Mouse (Mus musculus): ENCODE measurements around the gene Nr1h3. TPM values are rescaled to one million over a fixed set of nuclear protein-coding genes. Genes with fewer than 3 reads are reported as not detected.

Nr1h3 gene
- polyA plus RNA-seq, 2 experiments: 1.5 to 3.4 TPM

- no peaks in the 10 kb centered on the region for H3K27me3 ChIP-seq (ENCODE audit: control insufficient read depth, insufficient read depth, low read length)
- TF ChIP-seq POLR2A (IDR thresholded peaks at IDR 0.05; ENCODE audit: borderline replicate concordance, extremely low read depth, insufficient read depth, insufficient read length): no peak
- no peak overlapping the region for H3K4me2 ChIP-seq (replicated peaks; ENCODE audit: low read depth, low read length, severe bottlenecking)
- H3K4me1 ChIP-seq (ENCODE audit: control insufficient read depth, insufficient read depth, low read length): no peaks in the 10 kb centered on the region
- H3K27ac ChIP-seq (replicated peaks; ENCODE audit: low read depth, low read length): no peak overlapping the region
- H3K4me3 ChIP-seq (replicated peaks; ENCODE audit: low read length): no peak overlapping the region
- no peak for ATAC-seq (ENCODE audit: low FRiP score, low read depth)
- 80% methylated on average over 11 of the region's 11 CpGs for WGBS
- H3K36me3 ChIP-seq (ENCODE audit: control insufficient read depth, insufficient read depth, low read length): peaks cover 34% of the 10 kb centered on the region
- no peak overlapping the region for H3K9ac ChIP-seq (ENCODE audit: low read depth, low read length, severe bottlenecking)
- no peaks in the 10 kb centered on the region for H3K9me3 ChIP-seq (ENCODE audit: control insufficient read depth, low read length)
- DNase-seq (ENCODE audit: low spot score): no peak
Observed at GRCm38 (mm10) chr2:91136513-91137412, 65.9 kb downstream of the Nr1h3 start.

Other genes with a start within 250 kb of the Nr1h3 start
- 24.9 and 28.1 TPM in 2 replicates for gene Rapsn, start 167.2 kb downstream of the Nr1h3 start, polyA plus RNA-seq (2012; rRNA removed)
- 18.5 and 26.5 TPM in 2 replicates for gene Rapsn, start 167.2 kb downstream of the Nr1h3 start, polyA plus RNA-seq (2014; fragmentation: Nextera tagmentation; extraction: Ambion mirVana)
- 158 and 203 TPM in 2 replicates for gene Psmc3, start 148.8 kb downstream of the Nr1h3 start, polyA plus RNA-seq (2012; rRNA removed)
- 287 and 305 TPM in 2 replicates for gene Psmc3, start 148.8 kb downstream of the Nr1h3 start, polyA plus RNA-seq (2014; fragmentation: Nextera tagmentation; extraction: Ambion mirVana)
- 143 and 172 TPM in 2 replicates for gene Slc39a13, start 132.4 kb downstream of the Nr1h3 start, polyA plus RNA-seq (2012; rRNA removed)
- 63.3 and 74.3 TPM in 2 replicates for gene Slc39a13, start 132.4 kb downstream of the Nr1h3 start, polyA plus RNA-seq (2014; fragmentation: Nextera tagmentation; extraction: Ambion mirVana)
- 13.7 and 14.1 TPM in 2 replicates for gene Spi1, start 120.4 kb downstream of the Nr1h3 start, polyA plus RNA-seq (2012; rRNA removed)
- 10.6 and 10.7 TPM in 2 replicates for gene Spi1, start 120.4 kb downstream of the Nr1h3 start, polyA plus RNA-seq (2014; fragmentation: Nextera tagmentation; extraction: Ambion mirVana)
- gene Mybpc3, start 84.7 kb downstream of the Nr1h3 start, polyA plus RNA-seq (2012; rRNA removed): 0.27 and 0.29 TPM in 2 replicates
- 0.07 and 0.12 TPM in 2 replicates for gene Mybpc3, start 84.7 kb downstream of the Nr1h3 start, polyA plus RNA-seq (2014; fragmentation: Nextera tagmentation; extraction: Ambion mirVana)
- 17.8 and 18.1 TPM in 2 replicates for gene Madd, start 19.0 kb downstream of the Nr1h3 start, polyA plus RNA-seq (2012; rRNA removed)
- 8.6 and 9.8 TPM in 2 replicates for gene Madd, start 19.0 kb downstream of the Nr1h3 start, polyA plus RNA-seq (2014; fragmentation: Nextera tagmentation; extraction: Ambion mirVana)
- gene Acp2, start 51 bp upstream of the Nr1h3 start, polyA plus RNA-seq (2012; rRNA removed): 29.9 and 37.1 TPM in 2 replicates
- gene Acp2, start 51 bp upstream of the Nr1h3 start, polyA plus RNA-seq (2014; fragmentation: Nextera tagmentation; extraction: Ambion mirVana): 31.6 and 34.2 TPM in 2 replicates
- gene Ddb2, start 34.1 kb upstream of the Nr1h3 start, polyA plus RNA-seq (2012; rRNA removed): 52.8 and 56.4 TPM in 2 replicates
- 14.8 and 22.0 TPM in 2 replicates for gene Ddb2, start 34.1 kb upstream of the Nr1h3 start, polyA plus RNA-seq (2014; fragmentation: Nextera tagmentation; extraction: Ambion mirVana)
- 67.8 and 73.8 TPM in 2 replicates for gene Pacsin3, start 53.1 kb upstream of the Nr1h3 start, polyA plus RNA-seq (2012; rRNA removed)
- 43.2 and 44.7 TPM in 2 replicates for gene Pacsin3, start 53.1 kb upstream of the Nr1h3 start, polyA plus RNA-seq (2014; fragmentation: Nextera tagmentation; extraction: Ambion mirVana)
- 58.7 and 59.8 TPM in 2 replicates for gene Arfgap2, start 62.1 kb upstream of the Nr1h3 start, polyA plus RNA-seq (2012; rRNA removed)
- 76.1 and 78.8 TPM in 2 replicates for gene Arfgap2, start 62.1 kb upstream of the Nr1h3 start, polyA plus RNA-seq (2014; fragmentation: Nextera tagmentation; extraction: Ambion mirVana)
- 34.9 and 45.0 TPM in 2 replicates for gene 1110051M20Rik, start 241.9 kb upstream of the Nr1h3 start, polyA plus RNA-seq (2012; rRNA removed)
- 50.6 and 67.9 TPM in 2 replicates for gene 1110051M20Rik, start 241.9 kb upstream of the Nr1h3 start, polyA plus RNA-seq (2014; fragmentation: Nextera tagmentation; extraction: Ambion mirVana)